Comparison of ENCODE assay signal across 15 mouse cellular contexts in genomic region chr13:80827037-80827471, GRCm38 (mm10). TPM values are rescaled to one million over a fixed set of nuclear protein-coding genes. Genes with fewer than 3 reads are reported as not detected.
A peak's percentile ranks its signal among the peaks of the same experiment; 100 is the strongest.
DNase-seq lines count a peak whose midpoint lies in the region; ATAC-seq lines count a peak whose summit lies in the region.
"Had no signal": no experiment of that assay in that cellular context is flagged by ENCODE, and none has a peak within 500 bp of the region (broad histone marks: within the 10 kb centered on the region; RNA-seq: fewer than 3 reads in every experiment).

No protein-coding gene starts in this region.

- DNase-seq in hindbrain, embryonic 14.5 days (ENCODE audit: low spot score) = peak; percentile 26
- DNase-seq in forebrain, embryonic 14.5 days (ENCODE audit: low spot score) = peak; percentile 70
- DNase-seq in layer of hippocampus, adult 8-10 months (ENCODE audit: low spot score in 2 of 2) = peak; percentile 21 to 23
- peak; percentile 4 to 22 for DNase-seq in lung, postnatal 4 days
- no peak for DNase-seq in gastrocnemius, postnatal 4 days (ENCODE audit: low spot score in 2 of 2)
- DNase-seq in urinary bladder, adult 18-20 months (ENCODE audit: low spot score in 2 of 2) = no peak
- no peak for DNase-seq in midbrain, embryonic 10.5 days (ENCODE audit: low spot score)
- DNase-seq: cerebellum, adult 11-12 months; kidney, adult 18-20 months had no signal

- no peak overlapping the region for H3K4me3 ChIP-seq in hindbrain, embryonic 14.5 days (replicated peaks; ENCODE audit: low read length)
- H3K4me3 ChIP-seq in hindbrain, embryonic 12.5 days = no peak overlapping the region
- H3K4me3 ChIP-seq in forebrain, embryonic 14.5 days (ENCODE audit: low read depth, low read length) = no peak overlapping the region
- no peak overlapping the region for H3K4me3 ChIP-seq in midbrain, embryonic 10.5 days
- H3K4me3 ChIP-seq: erythroblast, embryonic 14.5 days; heart, embryonic 15.5 days; limb, embryonic 15.5 days; midbrain, embryonic 13.5 days had no signal

- H3K9me3 ChIP-seq in hindbrain, embryonic 14.5 days (ENCODE audit: control insufficient read depth, low read length) = no peaks in the 10 kb centered on the region
- H3K9me3 ChIP-seq in hindbrain, embryonic 12.5 days (replicated peaks) = no peaks in the 10 kb centered on the region
- no peaks in the 10 kb centered on the region for H3K9me3 ChIP-seq in forebrain, embryonic 14.5 days (replicated peaks; ENCODE audit: control insufficient read depth, low read length)
- no peaks in the 10 kb centered on the region for H3K9me3 ChIP-seq in midbrain, embryonic 10.5 days (replicated peaks)
- H3K9me3 ChIP-seq: heart, embryonic 15.5 days; limb, embryonic 15.5 days; midbrain, embryonic 13.5 days had no signal

- no peaks in the 10 kb centered on the region for H3K27me3 ChIP-seq in hindbrain, embryonic 14.5 days (ENCODE audit: control insufficient read depth, insufficient read depth, low read length)
- H3K27me3 ChIP-seq in hindbrain, embryonic 12.5 days = no peaks in the 10 kb centered on the region
- no peaks in the 10 kb centered on the region for H3K27me3 ChIP-seq in forebrain, embryonic 14.5 days (replicated peaks; ENCODE audit: control insufficient read depth, insufficient read depth, low read length)
- no peaks in the 10 kb centered on the region for H3K27me3 ChIP-seq in midbrain, embryonic 10.5 days (ENCODE audit: low read depth, poor library complexity, severe bottlenecking)
- H3K27me3 ChIP-seq: CH12.LX; heart, embryonic 15.5 days; limb, embryonic 15.5 days; midbrain, embryonic 13.5 days had no signal

- no peak overlapping the region for H3K4me2 ChIP-seq in hindbrain, embryonic 14.5 days (replicated peaks)
- no peak overlapping the region for H3K4me2 ChIP-seq in hindbrain, embryonic 12.5 days (replicated peaks)
- no peak overlapping the region for H3K4me2 ChIP-seq in forebrain, embryonic 14.5 days (ENCODE audit: low read length)
- H3K4me2 ChIP-seq: heart, embryonic 15.5 days; limb, embryonic 15.5 days; midbrain, embryonic 13.5 days had no signal

- no peaks in the 10 kb centered on the region for H3K36me3 ChIP-seq in hindbrain, embryonic 14.5 days (replicated peaks; ENCODE audit: control insufficient read depth, insufficient read depth)
- H3K36me3 ChIP-seq in hindbrain, embryonic 12.5 days = no peaks in the 10 kb centered on the region
- H3K36me3 ChIP-seq in forebrain, embryonic 14.5 days (ENCODE audit: control insufficient read depth, insufficient read depth, low read length) = no peaks in the 10 kb centered on the region
- no peaks in the 10 kb centered on the region for H3K36me3 ChIP-seq in midbrain, embryonic 10.5 days
- H3K36me3 ChIP-seq: heart, embryonic 15.5 days; limb, embryonic 15.5 days; midbrain, embryonic 13.5 days had no signal

- no peak overlapping the region for H3K9ac ChIP-seq in hindbrain, embryonic 14.5 days
- no peak overlapping the region for H3K9ac ChIP-seq in hindbrain, embryonic 12.5 days
- H3K9ac ChIP-seq in forebrain, embryonic 14.5 days (ENCODE audit: low read length) = no peak overlapping the region
- H3K9ac ChIP-seq: heart, embryonic 15.5 days; limb, embryonic 15.5 days; midbrain, embryonic 13.5 days had no signal

- no peaks in the 10 kb centered on the region for H3K4me1 ChIP-seq in hindbrain, embryonic 14.5 days (replicated peaks; ENCODE audit: control insufficient read depth, insufficient read depth, low read length)
- no peaks in the 10 kb centered on the region for H3K4me1 ChIP-seq in hindbrain, embryonic 12.5 days
- no peaks in the 10 kb centered on the region for H3K4me1 ChIP-seq in forebrain, embryonic 14.5 days (ENCODE audit: control insufficient read depth, insufficient read depth, low read length)
- no peaks in the 10 kb centered on the region for H3K4me1 ChIP-seq in midbrain, embryonic 10.5 days
- H3K4me1 ChIP-seq: heart, embryonic 15.5 days; limb, embryonic 15.5 days; midbrain, embryonic 13.5 days had no signal

- H3K27ac ChIP-seq in hindbrain, embryonic 14.5 days = no peak overlapping the region
- H3K27ac ChIP-seq in hindbrain, embryonic 12.5 days = no peak overlapping the region
- H3K27ac ChIP-seq in forebrain, embryonic 14.5 days (ENCODE audit: low read depth, low read length) = no peak overlapping the region
- H3K27ac ChIP-seq in midbrain, embryonic 10.5 days (replicated peaks) = no peak overlapping the region
- H3K27ac ChIP-seq: heart, embryonic 15.5 days; limb, embryonic 15.5 days; midbrain, embryonic 13.5 days had no signal

- ATAC-seq in hindbrain, embryonic 14.5 days (ENCODE audit: low FRiP score) = 0 out of 2 replicates have a peak, but pooled peaks have one; percentile 40
- no peak for ATAC-seq in hindbrain, embryonic 12.5 days (ENCODE audit: low FRiP score)
- peak; percentile 88 for ATAC-seq in forebrain, embryonic 14.5 days
- ATAC-seq: midbrain, embryonic 13.5 days had no signal

RNA-seq across cellular contexts. Expression of gene Arrdc3, which starts 56.1 kb away (rescaled TPM):
- 41.1 and 58.7 TPM in 2 replicates for polyA plus RNA-seq in hindbrain, embryonic 14.5 days (2014; fragmentation: Nextera tagmentation; extraction: Ambion mirVana)
- 78.9 and 87.9 TPM in 2 replicates for polyA plus RNA-seq in hindbrain, embryonic 12.5 days (2016; fragmentation: Nextera tagmentation; extraction: Ambion mirVana)
- 56.0 and 77.6 TPM in 2 replicates for polyA plus RNA-seq in forebrain, embryonic 14.5 days (2014; fragmentation: Nextera tagmentation; extraction: Ambion mirVana)
- 10 to 100 TPM; 42.4 to 60.8 (median 47.6) TPM for total RNA-seq in layer of hippocampus, adult 8-10 months (2022)
- 10 to 100 TPM; 57.9 to 65.3 TPM for total RNA-seq in gastrocnemius, postnatal 4 days (2021)
- polyA plus RNA-seq in midbrain, embryonic 10.5 days (2016; fragmentation: Nextera tagmentation; extraction: Ambion mirVana) = 40.0 and 47.5 TPM in 2 replicates

Comparison
In these comparisons a context has a peak if more than half of its experiments do, and no peak if none do; other contexts are left out.
1. DNase-seq: peak in hindbrain, embryonic 14.5 days (single experiment), forebrain, embryonic 14.5 days (single experiment), layer of hippocampus, adult 8-10 months (2 of 2) and lung, postnatal 4 days (2 of 2); none in gastrocnemius, postnatal 4 days (0 of 2), urinary bladder, adult 18-20 months (0 of 2) and midbrain, embryonic 10.5 days (single experiment).